Mouse (Mus musculus) kidney, adult 2 months (tissue): ENCODE measurements around the gene Rybp.

Experiments used
- CTCF ChIP-seq: fragments of 200-500 bp; conservative IDR thresholded peaks from 2 replicates; pipeline ENCODE4 v1.5.1; 2011; ENCODE audit warnings: low read depth, mild to moderate bottlenecking, control low read depth, low read length, moderate library complexity, mixed read lengths; ENCODE audit not compliant: insufficient read depth, insufficient read length
- POLR2A ChIP-seq: fragments of 200-500 bp; IDR thresholded peaks from one replicate; pipeline ENCODE4 v1.6.1; 2011; ENCODE audit warnings: low read depth, low read length, control low read depth

- TF ChIP-seq CTCF (no peak), POLR2A (no peak)
These were observed 63.4 kb downstream of the Rybp start for GRCm38 (mm10) chr6:100223932-100224331.
